Mouse (Mus musculus) heart, embryonic 11.5 days (tissue): ENCODE results near the gene Rad23a. TPM values are rescaled to one million over a fixed set of nuclear protein-coding genes. Genes with fewer than 3 reads are reported as not detected.
A peak's percentile ranks its signal among the peaks of the same experiment; 100 is the strongest.

Experiments
- ATAC-seq: fragments of 200-750 bp; cut with Nextera tagmentation; replicated peaks from 2 replicates; pipeline ENCODE4 v1.8.0; 2017; ENCODE audit warnings: moderate library complexity; ENCODE audit not compliant: insufficient number of reproducible peaks, low FRiP score, low TSS enrichment
- H3K27ac ChIP-seq: fragments of 300-500 bp; sonication (generic); 2 replicates; pipeline ENCODE4 v1.5.1; 2014; ENCODE audit warnings: mild to moderate bottlenecking, low read depth, low read length
- H3K27me3 ChIP-seq: fragments of 300-500 bp; sonication (generic); 2 replicates; pipeline ENCODE4 v1.6.1; 2014; ENCODE audit warnings: mild to moderate bottlenecking, low read length, mixed read lengths; ENCODE audit not compliant: control insufficient read depth, insufficient read depth
- H3K36me3 ChIP-seq: fragments of 300-500 bp; sonication (generic); 2 replicates; pipeline ENCODE4 v1.6.1; 2014; ENCODE audit warnings: mild to moderate bottlenecking, low read length, moderate library complexity, mixed read lengths; ENCODE audit not compliant: control insufficient read depth, insufficient read depth
- H3K4me1 ChIP-seq: fragments of 300-500 bp; sonication (generic); 2 replicates; pipeline ENCODE4 v1.6.1; 2014; ENCODE audit warnings: low read length; ENCODE audit not compliant: control insufficient read depth, insufficient read depth
- H3K4me2 ChIP-seq: fragments of 300-500 bp; sonication (generic); 2 replicates; pipeline ENCODE4 v1.6.1; 2014; ENCODE audit warnings: mild to moderate bottlenecking, moderate library complexity
- H3K4me3 ChIP-seq: fragments of 300-500 bp; sonication (generic); 2 replicates; pipeline ENCODE4 v1.5.1; 2014; ENCODE audit warnings: low read depth, low read length
- H3K9ac ChIP-seq: fragments of 300-500 bp; sonication (generic); 2 replicates; pipeline ENCODE4 v1.6.1; 2014; ENCODE audit warnings: mild to moderate bottlenecking, low read depth, low read length, moderate library complexity
- H3K9me3 ChIP-seq: fragments of 300-500 bp; sonication (generic); replicated peaks from 2 replicates; pipeline ENCODE4 v1.6.1; 2016; ENCODE audit warnings: low read length; ENCODE audit not compliant: control insufficient read depth
- WGBS: fragments of 180-500 bp; shearing (Covaris S2); extraction: QIAGEN DNeasy Blood & Tissue Kit; methylation state at CpG from one replicate; pipeline ENCODE4 v1.1.7; 2014; ENCODE audit not compliant: insufficient replicate concordance; 5-methylcytosine and 5-hydroxymethylcytosine counted together
- microRNA-seq: library from miRNA; unstranded; fragments of <30 nt; microRNA quantifications from one replicate; pipeline ENCODE4, GENCODE M21; 2016; ENCODE audit warnings: borderline number of aligned reads
- polyA plus RNA-seq: library from polyadenylated mRNA; unstranded; fragments of >200 nt; fragmentation: Nextera tagmentation; extraction: Ambion mirVana; gene quantifications from 2 replicates; pipeline ENCODE4 v1.2.1, GENCODE M21; 2014

Gene Rad23a
- polyA plus RNA-seq, 1 experiment from 2014 or later: 125 TPM

- peaks cover 100% of the 10 kb centered on the region for H3K27me3 ChIP-seq
- peak overlapping the region; percentile 16; the same call in 1 of the 2 replicates for H3K4me2 ChIP-seq
- H3K9ac ChIP-seq: no peak overlapping the region
- under 1% methylated on average over 48 of the region's 48 CpGs for WGBS
- H3K4me1 ChIP-seq: peaks cover 14% of the 10 kb centered on the region
- no peaks in the 10 kb centered on the region for H3K9me3 ChIP-seq
- H3K27ac ChIP-seq: no peak overlapping the region
- no peaks in the 10 kb centered on the region for H3K36me3 ChIP-seq
- 0 out of 2 replicates have a peak, but pooled peaks have one; percentile 18 for ATAC-seq
- H3K4me3 ChIP-seq: no peak overlapping the region
Observed at GRCm38 (mm10) chr8:84784681-84785505, 55.6 kb downstream of the Rad23a start.

Small RNA genes within 50 kb of the gene (microRNA-seq; reads per million reads assigned to microRNA genes)
- gene Mir7069: 3.0 reads per million, percentile 31 among the genes with 10 or more reads in this experiment

Other genes with a start within 250 kb of the Rad23a start
- 52.3 and 55.9 TPM in 2 replicates for gene Ier2, start 177.8 kb downstream of the Rad23a start, polyA plus RNA-seq
- gene Trmt1, start 154.4 kb downstream of the Rad23a start, polyA plus RNA-seq: 49.7 and 51.6 TPM in 2 replicates
- gene Nacc1, start 152.8 kb downstream of the Rad23a start, polyA plus RNA-seq: 19.1 and 19.6 TPM in 2 replicates
- 19.5 and 22.9 TPM in 2 replicates for gene Lyl1, start 139.2 kb downstream of the Rad23a start, polyA plus RNA-seq
- 3.4 and 5.4 TPM in 2 replicates for gene G430095P16Rik, start 117.7 kb downstream of the Rad23a start, polyA plus RNA-seq
- gene Nfix, start 40.3 kb downstream of the Rad23a start, polyA plus RNA-seq: 6.1 and 7.6 TPM in 2 replicates
- 5.0 and 6.0 TPM in 2 replicates for gene Dand5, start 17.8 kb downstream of the Rad23a start, polyA plus RNA-seq
- 51.5 and 52.2 TPM in 2 replicates for gene Gadd45gip1, start 9.1 kb downstream of the Rad23a start, polyA plus RNA-seq
- gene Calr, start 6.3 kb upstream of the Rad23a start, polyA plus RNA-seq: 830 and 894 TPM in 2 replicates
- gene Farsa, start 16.3 kb upstream of the Rad23a start, polyA plus RNA-seq: 53.6 and 54.5 TPM in 2 replicates
- gene Syce2, start 31.4 kb upstream of the Rad23a start, polyA plus RNA-seq: 44.2 and 49.6 TPM in 2 replicates
- 36.2 and 40.4 TPM in 2 replicates for gene Gcdh, start 53.3 kb upstream of the Rad23a start, polyA plus RNA-seq
- 48.7 and 65.0 TPM in 2 replicates for gene Klf1, start 61.3 kb upstream of the Rad23a start, polyA plus RNA-seq
- gene Dnase2a, start 67.9 kb upstream of the Rad23a start, polyA plus RNA-seq: 4.3 and 5.4 TPM in 2 replicates
- 0.27 TPM in 1 of 2 replicates, not detected in the other for gene Mast1, start 96.7 kb upstream of the Rad23a start, polyA plus RNA-seq
- gene Rtbdn, start 106.3 kb upstream of the Rad23a start, polyA plus RNA-seq: not detected in 2 replicates
- gene Gm49661, start 128.8 kb upstream of the Rad23a start, polyA plus RNA-seq: not detected in 2 replicates
- 862 and 992 TPM in 2 replicates for gene Prdx2, start 128.9 kb upstream of the Rad23a start, polyA plus RNA-seq
- gene Rnaseh2a, start 129.1 kb upstream of the Rad23a start, polyA plus RNA-seq: 95.9 and 106 TPM in 2 replicates
- gene Junb, start 138.1 kb upstream of the Rad23a start, polyA plus RNA-seq: 7.6 and 9.3 TPM in 2 replicates
- gene Hook2, start 149.9 kb upstream of the Rad23a start, polyA plus RNA-seq: 6.7 and 7.1 TPM in 2 replicates
- not detected in 2 replicates for gene Best2, start 173.9 kb upstream of the Rad23a start, polyA plus RNA-seq
- 108 and 118 TPM in 2 replicates for gene Asna1, start 184.6 kb upstream of the Rad23a start, polyA plus RNA-seq
- 99.7 and 101 TPM in 2 replicates for gene Trir, start 186.2 kb upstream of the Rad23a start, polyA plus RNA-seq
- 15.7 and 16.2 TPM in 2 replicates for gene Tnpo2, start 196.2 kb upstream of the Rad23a start, polyA plus RNA-seq
- gene Fbxw9, start 219.4 kb upstream of the Rad23a start, polyA plus RNA-seq: 15.9 and 17.8 TPM in 2 replicates
- 1.5 TPM in 1 of 2 replicates, not detected in the other for gene Gm5741, start 227.3 kb upstream of the Rad23a start, polyA plus RNA-seq
- gene Dhps, start 231.1 kb upstream of the Rad23a start, polyA plus RNA-seq: 57.6 and 60.0 TPM in 2 replicates
- 120 and 124 TPM in 2 replicates for gene Wdr83os, start 240.1 kb upstream of the Rad23a start, polyA plus RNA-seq
- 36.5 and 43.0 TPM in 2 replicates for gene Wdr83, start 240.6 kb upstream of the Rad23a start, polyA plus RNA-seq
- 25.1 and 27.3 TPM in 2 replicates for gene Man2b1, start 242.6 kb upstream of the Rad23a start, polyA plus RNA-seq